Mouse (Mus musculus) lung, postnatal 0 days (tissue): ENCODE data around the gene Gm49366.

Experiments
- CTCF ChIP-seq: IDR thresholded peaks from 2 replicates; pipeline ENCODE4 v1.5.1; 2016; ENCODE audit warnings: antibody characterized with exemption, mild to moderate bottlenecking
- EP300 ChIP-seq: IDR thresholded peaks from 2 replicates; pipeline ENCODE4 v1.6.1; 2016; ENCODE audit warnings: antibody characterized with exemption, mild to moderate bottlenecking, control low read depth

DNA sequence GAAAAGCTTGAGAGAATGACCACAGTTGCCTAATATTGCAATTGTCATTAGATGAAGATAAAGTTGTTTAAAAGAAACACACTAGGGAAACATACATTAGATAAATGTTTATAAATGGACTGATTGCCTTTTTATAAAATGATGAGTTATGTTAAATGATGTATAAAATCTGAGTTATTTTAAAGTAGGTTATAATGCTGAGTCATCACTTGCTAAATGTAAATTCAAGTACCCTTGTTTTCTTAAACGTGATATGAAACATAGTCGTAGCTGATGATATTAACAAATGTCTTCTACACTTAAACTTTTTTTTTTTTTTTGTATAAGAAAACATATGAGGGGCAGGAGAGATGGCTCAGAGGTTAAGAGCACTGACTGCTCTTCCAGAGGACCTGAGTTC, 25.1 kb downstream of the Gm49366 start:
- no peak for TF ChIP-seq CTCF
- TF ChIP-seq EP300, result no peak
